ENCODE assay signal across 10 mouse cellular contexts in genomic region chr13:53443602-53444001, GRCm38 (mm10). TPM values are rescaled to one million over a fixed set of nuclear protein-coding genes. Genes with fewer than 3 reads are reported as not detected.
DNase-seq lines count a peak whose midpoint lies in the region; ATAC-seq and TF ChIP-seq lines count a peak whose summit lies in the region.
"Had no signal": no experiment of that assay in that cellular context is flagged by ENCODE, and none has a peak within 500 bp of the region (broad histone marks: within the 10 kb centered on the region; RNA-seq: fewer than 3 reads in every experiment).

No protein-coding gene starts in this region.

- H3K9ac ChIP-seq in embryonic facial prominence, embryonic 11.5 days (replicated peaks; ENCODE audit: low read length): no peak overlapping the region
- no peak overlapping the region for H3K9ac ChIP-seq in hindbrain, embryonic 16.5 days (ENCODE audit: low read depth, low read length)
- H3K9ac ChIP-seq in liver, postnatal 0 days (replicated peaks): no peak overlapping the region

- H3K4me1 ChIP-seq in embryonic facial prominence, embryonic 11.5 days (ENCODE audit: control insufficient read depth, insufficient read depth, low read length): no peaks in the 10 kb centered on the region
- H3K4me1 ChIP-seq in hindbrain, embryonic 16.5 days (ENCODE audit: control insufficient read depth, insufficient read depth, low read depth, low read length): peaks cover 3% of the 10 kb centered on the region
- no peaks in the 10 kb centered on the region for H3K4me1 ChIP-seq in liver, postnatal 0 days (ENCODE audit: insufficient read depth)

- no peak for ATAC-seq in cerebellum, adult (ENCODE audit: insufficient number of reproducible peaks, low FRiP score, low TSS enrichment)
- no peak; the same call in 1 of the 2 replicates for ATAC-seq in embryonic facial prominence, embryonic 11.5 days (replicated peaks; ENCODE audit: insufficient number of reproducible peaks, low FRiP score, low TSS enrichment, low read depth)
- ATAC-seq in hindbrain, embryonic 16.5 days: peak; percentile 56; the same call in 1 of the 2 replicates
- ATAC-seq in liver, postnatal 0 days: no peak

- WGBS in embryonic facial prominence, embryonic 11.5 days: 34% methylated on average over 3 of the region's 3 CpGs
- WGBS in hindbrain, embryonic 16.5 days: 24% methylated on average over 3 of the region's 3 CpGs
- WGBS in liver, postnatal 0 days (ENCODE audit: insufficient replicate concordance): 30% methylated on average over 3 of the region's 3 CpGs

- no peak overlapping the region for H3K4me3 ChIP-seq in embryonic facial prominence, embryonic 11.5 days (ENCODE audit: low read depth, low read length)
- no peak overlapping the region for H3K4me3 ChIP-seq in hindbrain, embryonic 16.5 days (ENCODE audit: low read length)
- no peak overlapping the region for H3K4me3 ChIP-seq in liver, postnatal 0 days (ENCODE audit: low read depth, low read length)

- no peak for TF ChIP-seq EP300 in liver, postnatal 0 days (IDR thresholded peaks at IDR 0.05; ENCODE audit: low read depth)

- H3K4me2 ChIP-seq in embryonic facial prominence, embryonic 11.5 days (ENCODE audit: low read depth, low read length): no peak overlapping the region
- no peak overlapping the region for H3K4me2 ChIP-seq in hindbrain, embryonic 16.5 days (ENCODE audit: low read length)
- no peak overlapping the region for H3K4me2 ChIP-seq in liver, postnatal 0 days (ENCODE audit: low read depth, low read length)

- DNase-seq in cerebellum, postnatal 10 days: peak; percentile 67 to 72
- DNase-seq in ovary, adult 18-20 months (ENCODE audit: low spot score): peak; percentile 11
- DNase-seq in ovary, postnatal 10 days (ENCODE audit: low spot score): no peak
- DNase-seq in embryonic facial prominence, embryonic 11.5 days (ENCODE audit: low spot score): peak; percentile 76
- DNase-seq in liver, postnatal 0 days: peak; percentile 38
- no peak for DNase-seq in T-cell, adult 2 months (ENCODE audit: low spot score)

- no peaks in the 10 kb centered on the region for H3K9me3 ChIP-seq in embryonic facial prominence, embryonic 11.5 days (replicated peaks; ENCODE audit: control insufficient read depth, low read length)
- no peaks in the 10 kb centered on the region for H3K9me3 ChIP-seq in hindbrain, embryonic 16.5 days (ENCODE audit: control insufficient read depth, low read length)
- H3K9me3 ChIP-seq in liver, postnatal 0 days (ENCODE audit: low read length): no peaks in the 10 kb centered on the region

- TF ChIP-seq CTCF in liver, postnatal 0 days (IDR thresholded peaks at IDR 0.05; ENCODE audit: low read depth): peak; percentile 43

- H3K27ac ChIP-seq in embryonic facial prominence, embryonic 11.5 days (replicated peaks; ENCODE audit: low read depth, low read length): no peak overlapping the region
- H3K27ac ChIP-seq in hindbrain, embryonic 16.5 days (ENCODE audit: low read depth, low read length): no peak overlapping the region
- H3K27ac ChIP-seq in liver, postnatal 0 days (ENCODE audit: low read depth): no peak overlapping the region

- H3K27me3 ChIP-seq in embryonic facial prominence, embryonic 11.5 days (ENCODE audit: control insufficient read depth, insufficient read depth, low read length): no peaks in the 10 kb centered on the region
- H3K27me3 ChIP-seq in hindbrain, embryonic 16.5 days (replicated peaks; ENCODE audit: control insufficient read depth, insufficient read depth, low read length): peaks cover 3% of the 10 kb centered on the region; the same call in 1 of the 2 replicates
- H3K27me3 ChIP-seq in liver, postnatal 0 days (ENCODE audit: insufficient read depth, low read length): no peaks in the 10 kb centered on the region

- no peaks in the 10 kb centered on the region for H3K36me3 ChIP-seq in embryonic facial prominence, embryonic 11.5 days (replicated peaks; ENCODE audit: control insufficient read depth, insufficient read depth, low read depth, low read length)
- H3K36me3 ChIP-seq in hindbrain, embryonic 16.5 days (ENCODE audit: control insufficient read depth, insufficient read depth, low read length): no peaks in the 10 kb centered on the region
- H3K36me3 ChIP-seq in liver, postnatal 0 days (replicated peaks; ENCODE audit: insufficient read depth, low read length): no peaks in the 10 kb centered on the region

RNA-seq across cellular contexts. Expression of gene Msx2, which starts 29.3 kb away (rescaled TPM):
- polyA plus RNA-seq in embryonic facial prominence, embryonic 11.5 days (2014; fragmentation: Nextera tagmentation; extraction: Ambion mirVana): 31.2 and 41.2 TPM in 2 replicates
- polyA plus RNA-seq in hindbrain, embryonic 16.5 days (2015; fragmentation: Nextera tagmentation; extraction: Ambion mirVana): 2.4 and 2.8 TPM in 2 replicates
- polyA plus RNA-seq in liver, postnatal 0 days (2015; fragmentation: Nextera tagmentation; extraction: Ambion mirVana): not detected in 2 replicates
- polyA plus RNA-seq: liver, adult 2 months; small intestine, adult 2 months had no signal

Comparison
In these comparisons a context has a peak if more than half of its experiments do, and no peak if none do; other contexts are left out.
1. DNase-seq: peak in cerebellum, postnatal 10 days (2 of 2), ovary, adult 18-20 months (single experiment), embryonic facial prominence, embryonic 11.5 days (single experiment) and liver, postnatal 0 days (single experiment); none in ovary, postnatal 10 days (single experiment) and T-cell, adult 2 months (single experiment).